Mouse (Mus musculus) MEL (cell line): Measurements from ENCODE around the gene Iqschfp.

Experiments used
- CTCF ChIP-seq, 3 experiments: IDR thresholded peaks in 2 of 3; conservative IDR thresholded peaks in 1 of 3; 2 replicates each; pipeline ENCODE4 v1.5.1; 2011 to 2012; ENCODE audit warnings: low read length in 3 of 3, low read depth in 2 of 3, mild to moderate bottlenecking in 2 of 3, improper control_type of control experiment in 1 of 3, inconsistent platforms in 1 of 3, mixed read lengths in 1 of 3, moderate library complexity in 1 of 3; ENCODE audit not compliant: control insufficient read depth in 1 of 3, insufficient read depth in 1 of 3, poor library complexity in 1 of 3, severe bottlenecking in 1 of 3
- POLR2A ChIP-seq, 2 experiments: IDR thresholded peaks; 2 replicates each; pipeline ENCODE4 v1.6.1; 2011 to 2012; ENCODE audit warnings: low read length in 2 of 2, mild to moderate bottlenecking in 2 of 2, control low read depth in 1 of 2, improper control_type of control experiment in 1 of 2, low read depth in 1 of 2, moderate library complexity in 1 of 2; ENCODE audit not compliant: control insufficient read depth in 1 of 2, insufficient read depth in 1 of 2, poor library complexity in 1 of 2

DNA sequence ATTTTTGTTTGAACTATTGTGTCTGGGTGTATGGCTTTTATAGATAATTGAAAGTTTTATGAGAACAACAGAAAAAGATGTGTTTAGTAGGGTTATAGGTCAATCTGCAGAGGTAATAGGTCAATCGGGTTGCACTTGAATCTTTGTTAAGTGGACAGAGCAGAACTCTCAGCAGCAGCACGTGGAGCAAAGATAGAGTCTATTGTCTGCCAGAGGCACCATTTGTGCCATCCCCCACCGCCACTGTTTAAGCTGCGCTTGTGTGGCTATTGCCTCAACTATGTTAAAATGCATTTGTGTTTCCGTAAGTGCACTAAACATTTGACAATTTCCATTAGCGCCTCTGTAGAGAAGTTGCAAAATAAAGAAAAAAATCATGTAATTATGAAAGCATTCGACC lies 508.1 kb downstream of the Iqschfp start:
- no peak for TF ChIP-seq CTCF (IDR thresholded peaks at IDR 0.05 in 2 of 3, conservative IDR thresholded peaks at IDR 0.05 in 1 of 3; ENCODE audit: control insufficient read depth in 1 of 3, insufficient read depth in 1 of 3, low read depth in 2 of 3, low read length in 3 of 3, poor library complexity in 1 of 3, severe bottlenecking in 1 of 3)
- no peak for TF ChIP-seq POLR2A (IDR thresholded peaks at IDR 0.05; ENCODE audit: control insufficient read depth in 1 of 2, insufficient read depth in 1 of 2, low read depth in 1 of 2, low read length in 2 of 2, poor library complexity in 1 of 2)
